In genomic region chr2:27228809-27229480, GRCm38 (mm10) we compare ENCODE assay signal across 16 mouse cellular contexts. TPM values are rescaled to one million over a fixed set of nuclear protein-coding genes. Genes with fewer than 3 reads are reported as not detected.
DNase-seq lines count a peak whose midpoint lies in the region; ATAC-seq and TF ChIP-seq lines count a peak whose summit lies in the region.
"Had no signal": no experiment of that assay in that cellular context is flagged by ENCODE, and none has a peak within 500 bp of the region (broad histone marks: within the 10 kb centered on the region; RNA-seq: fewer than 3 reads in every experiment).

No protein-coding gene starts in this region.

- peak; percentile 17 for TF ChIP-seq CTCF in left cerebral cortex, adult 2 months (IDR thresholded peaks at IDR 0.05)

- no peak overlapping the region for H3K27ac ChIP-seq in left cerebral cortex, adult 2 months
- H3K27ac ChIP-seq: forebrain, embryonic 15.5 days; hindbrain, embryonic 12.5 days; intestine, embryonic 15.5 days; limb, embryonic 13.5 days; midbrain, embryonic 12.5 days had no signal

- ATAC-seq in megakaryocyte, adult 5-6 weeks (ENCODE audit: poor library complexity, severe bottlenecking) = no peak
- ATAC-seq: forebrain, embryonic 15.5 days; intestine, embryonic 15.5 days had no signal

- intact Hi-C loops in left cerebral cortex, adult 2 months (cut with DNase I) = no loop called here
- intact Hi-C loops in left cerebral cortex, postnatal 4 days (cut with DNase I) = no loop called here

- H3K4me3 ChIP-seq in left cerebral cortex, adult 2 months = no peak overlapping the region
- H3K4me3 ChIP-seq: forebrain, embryonic 15.5 days; hindbrain, embryonic 12.5 days; intestine, embryonic 15.5 days; limb, embryonic 13.5 days; midbrain, embryonic 12.5 days had no signal

- peak; percentile 80 for DNase-seq in heart, adult 11 months
- DNase-seq in heart, adult 18-20 months = no peak
- DNase-seq in left cerebral cortex, adult 2 months (ENCODE audit: extremely low spot score in 1 of 2, low spot score in 2 of 2) = no peak
- DNase-seq in left cerebral cortex, postnatal 4 days = no peak
- peak; percentile 37 for DNase-seq in brain, adult 2 months (ENCODE audit: low read depth, low spot score)
- DNase-seq in thymus, postnatal 14 days = peak; percentile 69
- DNase-seq: adrenal gland, adult 8-10 months; cerebellum, adult 8-10 months; kidney, postnatal 14 days; right cerebral cortex, postnatal 14 days had no signal

RNA-seq across cellular contexts. Expression of gene Sardh, which starts 19.2 kb away (rescaled TPM):
- total RNA-seq in heart, adult 18-20 months (2021) = 1 to 10 TPM; 7.1 TPM
- total RNA-seq in left cerebral cortex, adult 2 months (2021) = 1 to 10 TPM; 8.0 to 8.4 TPM
- total RNA-seq in left cerebral cortex, postnatal 4 days (2021) = 1 to 10 TPM; 5.2 to 7.3 TPM
- not detected in 2 replicates for total RNA-seq in megakaryocyte, adult 5-6 weeks (2015)
- 2.0 TPM in 1 of 2 replicates, not detected in the other for total RNA-seq in megakaryocyte, adult 5-6 weeks (2017)

Comparison
In these comparisons a context has a peak if more than half of its experiments do, and no peak if none do; other contexts are left out.
1. DNase-seq: peak in heart, adult 11 months (single experiment), brain, adult 2 months (single experiment) and thymus, postnatal 14 days (single experiment); none in heart, adult 18-20 months (0 of 2), left cerebral cortex, adult 2 months (0 of 2) and left cerebral cortex, postnatal 4 days (single experiment).